Mouse (Mus musculus) heart, adult 2 months (tissue): ENCODE data around the gene Ddx42. TPM values are rescaled to one million over a fixed set of nuclear protein-coding genes. Genes with fewer than 3 reads are reported as not detected.

ENCODE experiments used
- DNase-seq, 2 experiments: peaks; one replicate each; pipeline ENCODE4 v3.0.0; 2021
- H3K27ac ChIP-seq: fragments of 200-600 bp; 2 replicates; pipeline ENCODE4 v1.8.1; 2022
- H3K27me3 ChIP-seq: fragments of 200-500 bp; 2 replicates; pipeline ENCODE4 v1.6.1; 2012; ENCODE audit warnings: mild to moderate bottlenecking, low read length, inconsistent platforms, mixed read lengths; ENCODE audit not compliant: control insufficient read depth, insufficient read depth
- H3K36me3 ChIP-seq: fragments of 200-500 bp; 2 replicates; pipeline ENCODE4 v1.6.1; 2012; ENCODE audit warnings: low read length, inconsistent platforms; ENCODE audit not compliant: control insufficient read depth, insufficient read depth
- H3K4me1 ChIP-seq: fragments of 200-500 bp; 2 replicates; pipeline ENCODE4 v1.6.1; 2011; ENCODE audit warnings: low read length; ENCODE audit not compliant: control insufficient read depth, insufficient read depth
- H3K4me3 ChIP-seq: fragments of 200-600 bp; 2 replicates; pipeline ENCODE4 v1.8.1; 2022
- H3K79me2 ChIP-seq: fragments of 200-500 bp; replicated peaks from 2 replicates; pipeline ENCODE4 v1.6.1; 2012; ENCODE audit warnings: mild to moderate bottlenecking, inconsistent platforms, low read length, moderate library complexity, mixed read lengths; ENCODE audit not compliant: control insufficient read depth, insufficient read depth
- H3K9ac ChIP-seq: fragments of 200-500 bp; 2 replicates; pipeline ENCODE4 v1.6.1; 2012; ENCODE audit warnings: low read depth, mild to moderate bottlenecking, control low read depth, inconsistent platforms, low read length, mixed read lengths
- CTCF ChIP-seq: fragments of 200-600 bp; IDR thresholded peaks from 2 replicates; pipeline ENCODE4 v1.8.1; 2022; ENCODE audit warnings: antibody characterized with exemption, mild to moderate bottlenecking, moderate library complexity
- EP300 ChIP-seq: fragments of 200-500 bp; IDR thresholded peaks from 2 replicates; pipeline ENCODE4 v1.6.1; 2011; ENCODE audit warnings: low read depth, low read length, control low read depth; ENCODE audit not compliant: insufficient read depth
- POLR2A ChIP-seq: fragments of 200-500 bp; IDR thresholded peaks from 2 replicates; pipeline ENCODE4 v1.6.1; 2011; ENCODE audit warnings: mild to moderate bottlenecking, low read depth, low read length, control low read depth; ENCODE audit not compliant: insufficient read depth
- WGBS: fragments of 180-500 bp; shearing (Covaris S2); methylation state at CpG from one replicate; pipeline ENCODE4 v1.1.7; 2018; 5-methylcytosine and 5-hydroxymethylcytosine counted together
- intact Hi-C: fragments of 180-260 bp; cut with DNase I; formaldehyde crosslinking; loops from one replicate; pipeline ENCODE4 v1.15.1; 2025
- polyA plus RNA-seq: library from polyadenylated mRNA; depleted of rRNA; stranded (reverse); fragments of >200 nt; gene quantifications from 2 replicates; pipeline ENCODE4 v1.2.3, GENCODE M21; 2012; rRNA removed
- total RNA-seq, 2 experiments: library from RNA; stranded (reverse); gene quantifications; 2 replicates each; pipeline ENCODE4 v1.2.3; 2021

Ddx42 gene
- total and polyA plus RNA-seq, 3 experiments = 6.0 to 27.5 (median 23.5) TPM

DNA sequence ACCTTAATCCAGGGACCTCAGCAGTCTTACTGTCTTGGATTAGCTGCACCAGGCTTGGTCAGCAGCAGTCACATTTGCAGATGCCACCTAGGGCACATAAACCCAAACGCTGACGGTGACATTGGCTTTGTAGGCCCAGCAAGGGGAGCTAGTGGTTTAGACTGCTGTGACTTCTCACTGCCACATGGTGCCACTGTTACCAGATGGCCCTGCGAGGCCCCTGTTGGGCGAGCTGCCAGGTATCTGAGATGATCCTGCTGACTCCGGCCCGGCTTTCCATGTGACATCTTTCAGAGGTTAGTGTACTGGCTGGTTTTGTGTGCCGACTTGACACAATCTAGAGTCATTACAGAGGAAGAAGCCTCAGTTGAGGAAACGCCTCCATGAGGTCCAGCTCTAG is 72.6 kb downstream of the Ddx42 start:
- Histone ChIP-seq H3K9ac (no peak overlapping the region), H3K36me3 (no peaks in the 10 kb centered on the region), H3K27ac (no peak overlapping the region), H3K4me1 (no peaks in the 10 kb centered on the region), H3K79me2 (no peaks in the 10 kb centered on the region), H3K4me3 (no peak overlapping the region), H3K27me3 (no peaks in the 10 kb centered on the region)
- TF ChIP-seq POLR2A (no peak), EP300 (0 out of 2 replicates have a peak, but pooled peaks have one; percentile 35), CTCF (peak; percentile 63)
- WGBS = 23% methylated on average over 8 of the region's 8 CpGs
- intact Hi-C loops = no loop called here
- DNase-seq = peak; percentile 53 to 66

DNA sequence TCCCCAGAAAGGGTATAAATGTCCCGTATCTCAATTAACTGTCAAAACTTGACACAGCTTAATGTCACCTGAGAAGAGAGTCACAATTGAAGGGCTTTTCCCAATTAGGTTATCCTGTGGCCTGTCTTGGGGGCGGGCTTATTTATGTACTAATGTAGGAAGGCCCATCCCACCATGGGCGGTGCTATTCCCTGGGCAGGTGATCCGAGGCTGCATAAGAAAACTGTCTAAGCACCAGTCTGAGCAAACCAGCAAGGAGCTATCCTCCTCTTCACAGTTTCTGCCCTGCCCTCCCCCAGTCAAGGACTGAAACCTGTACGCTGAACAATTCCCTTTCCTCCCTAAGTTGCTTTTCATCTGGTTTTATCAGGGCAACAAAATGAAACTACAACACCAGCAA is 73.7 kb downstream of the Ddx42 start:
- no peak overlapping the region for H3K27ac ChIP-seq
- H3K4me3 ChIP-seq = no peak overlapping the region
- H3K4me1 ChIP-seq = no peaks in the 10 kb centered on the region
- H3K27me3 ChIP-seq = no peaks in the 10 kb centered on the region
- no peak overlapping the region for H3K9ac ChIP-seq
- 91% methylated on average over 5 of the region's 5 CpGs for WGBS
- intact Hi-C loops = no loop called here
- no peaks in the 10 kb centered on the region for H3K36me3 ChIP-seq
- no peaks in the 10 kb centered on the region for H3K79me2 ChIP-seq
- no peak for TF ChIP-seq CTCF
- TF ChIP-seq EP300 = no peak
- no peak for TF ChIP-seq POLR2A
- no peak for DNase-seq

DNA sequence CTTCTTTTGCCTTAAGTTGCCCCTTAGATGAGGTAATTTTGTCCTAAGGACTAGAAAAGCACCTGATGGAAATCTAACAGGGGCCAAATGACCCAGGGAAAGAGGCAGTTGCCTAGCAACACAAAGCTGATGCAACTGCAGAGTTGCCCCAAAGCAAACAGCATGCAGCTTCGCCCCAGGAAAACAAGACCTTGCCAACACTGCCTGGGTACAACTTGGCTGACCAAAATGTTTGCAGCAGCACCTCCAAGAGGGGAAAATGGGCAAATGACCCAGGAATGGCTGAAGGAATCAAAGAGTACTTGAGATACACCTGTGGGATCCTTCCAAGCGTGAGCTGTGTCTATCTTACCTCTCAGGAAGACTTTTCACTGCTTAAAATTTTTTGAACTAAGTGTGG is 75.1 kb downstream of the Ddx42 start:
- 87% methylated on average over 2 of the region's 2 CpGs for WGBS
- DNase-seq = no peak
- H3K9ac ChIP-seq = no peak overlapping the region
- H3K27ac ChIP-seq = no peak overlapping the region
- no peak overlapping the region for H3K4me3 ChIP-seq
- no peaks in the 10 kb centered on the region for H3K4me1 ChIP-seq
- no peaks in the 10 kb centered on the region for H3K79me2 ChIP-seq
- no peaks in the 10 kb centered on the region for H3K27me3 ChIP-seq
- no peak for TF ChIP-seq POLR2A
- no peak for TF ChIP-seq EP300
- no peak for TF ChIP-seq CTCF
- H3K36me3 ChIP-seq = no peaks in the 10 kb centered on the region
- intact Hi-C loops = no loop called here

Other genes starting within 250 kb of the Ddx42 start
- gene Ace, start 249.0 kb upstream of the Ddx42 start, total RNA-seq = 10 to 100 TPM; 18.8 to 23.7 TPM
- gene Ace, start 249.0 kb upstream of the Ddx42 start, polyA plus RNA-seq = 34.4 and 42.1 TPM in 2 replicates
- gene Ace3, start 222.3 kb upstream of the Ddx42 start, total RNA-seq = not detected
- gene Ace3, start 222.3 kb upstream of the Ddx42 start, polyA plus RNA-seq = not detected in 2 replicates
- not detected for gene Kcnh6, start 208.8 kb upstream of the Ddx42 start, total RNA-seq
- 0.26 and 0.39 TPM in 2 replicates for gene Kcnh6, start 208.8 kb upstream of the Ddx42 start, polyA plus RNA-seq
- gene Dcaf7, start 180.1 kb upstream of the Ddx42 start, total RNA-seq = 10 to 100 TPM; 36.5 to 39.2 TPM
- gene Dcaf7, start 180.1 kb upstream of the Ddx42 start, polyA plus RNA-seq = 28.9 and 48.7 TPM in 2 replicates
- gene Taco1, start 150.9 kb upstream of the Ddx42 start, total RNA-seq = 10 to 100 TPM; 56.4 to 59.6 TPM
- gene Taco1, start 150.9 kb upstream of the Ddx42 start, polyA plus RNA-seq = 32.8 and 45.3 TPM in 2 replicates
- gene Map3k3, start 132.3 kb upstream of the Ddx42 start, total RNA-seq = 10 to 100 TPM; 36.0 to 38.9 TPM
- gene Map3k3, start 132.3 kb upstream of the Ddx42 start, polyA plus RNA-seq = 25.1 and 39.8 TPM in 2 replicates
- gene Gm10840, start 56.1 kb upstream of the Ddx42 start, total RNA-seq = not detected
- not detected in 2 replicates for gene Gm10840, start 56.1 kb upstream of the Ddx42 start, polyA plus RNA-seq
- gene Limd2, start 56.1 kb upstream of the Ddx42 start, total RNA-seq = 1 to 10 TPM; 3.6 to 4.7 TPM
- 10.0 and 11.5 TPM in 2 replicates for gene Limd2, start 56.1 kb upstream of the Ddx42 start, polyA plus RNA-seq
- 1 to 10 TPM; 6.2 to 7.0 TPM for gene Strada, start 14.8 kb upstream of the Ddx42 start, total RNA-seq
- 16.9 and 21.8 TPM in 2 replicates for gene Strada, start 14.8 kb upstream of the Ddx42 start, polyA plus RNA-seq
- 10 to 100 TPM; 78.1 to 82.2 TPM for gene Ccdc47, start 582 bp upstream of the Ddx42 start, total RNA-seq
- 23.7 and 47.4 TPM in 2 replicates for gene Ccdc47, start 582 bp upstream of the Ddx42 start, polyA plus RNA-seq
- 10 to 100 TPM; 20.2 to 21.6 TPM for gene Ftsj3, start 39.2 kb downstream of the Ddx42 start, total RNA-seq
- gene Ftsj3, start 39.2 kb downstream of the Ddx42 start, polyA plus RNA-seq = 10.2 and 15.2 TPM in 2 replicates
- gene Psmc5, start 39.2 kb downstream of the Ddx42 start, total RNA-seq = 100 to 1,000 TPM in 1 of 2 experiments, 10 to 100 TPM in 1; 91.8 to 104 TPM
- gene Psmc5, start 39.2 kb downstream of the Ddx42 start, polyA plus RNA-seq = 54.5 and 83.5 TPM in 2 replicates
- 10 to 100 TPM; 16.6 to 17.2 TPM for gene Smarcd2, start 56.0 kb downstream of the Ddx42 start, total RNA-seq
- 39.2 and 49.2 TPM in 2 replicates for gene Smarcd2, start 56.0 kb downstream of the Ddx42 start, polyA plus RNA-seq
- not detected for gene Tcam1, start 59.7 kb downstream of the Ddx42 start, total RNA-seq
- gene Tcam1, start 59.7 kb downstream of the Ddx42 start, polyA plus RNA-seq = 0.10 TPM in 1 of 2 replicates, not detected in the other
- gene Gh, start 84.9 kb downstream of the Ddx42 start, total RNA-seq = not detected
- not detected in 2 replicates for gene Gh, start 84.9 kb downstream of the Ddx42 start, polyA plus RNA-seq
- gene Cd79b, start 97.8 kb downstream of the Ddx42 start, total RNA-seq = 1 to 10 TPM; 1.7 to 3.0 TPM
- 3.4 and 10.1 TPM in 2 replicates for gene Cd79b, start 97.8 kb downstream of the Ddx42 start, polyA plus RNA-seq
- 10 to 100 TPM; 22.1 to 22.8 TPM for gene Scn4a, start 136.4 kb downstream of the Ddx42 start, total RNA-seq
- 11.9 and 20.7 TPM in 2 replicates for gene Scn4a, start 136.4 kb downstream of the Ddx42 start, polyA plus RNA-seq
- gene Prr29, start 148.5 kb downstream of the Ddx42 start, total RNA-seq = under 1 TPM; 0.37 to 0.48 TPM
- gene Prr29, start 148.5 kb downstream of the Ddx42 start, polyA plus RNA-seq = 7.9 and 10.4 TPM in 2 replicates
- 10 to 100 TPM; 22.0 to 22.4 TPM for gene Icam2, start 171.1 kb downstream of the Ddx42 start, total RNA-seq
- gene Icam2, start 171.1 kb downstream of the Ddx42 start, polyA plus RNA-seq = 46.8 and 60.4 TPM in 2 replicates